Mouse (Mus musculus): Measurements from ENCODE around the gene Olfr885.

Olfr885 gene

GRCm38 (mm10) chr9:38061022-38061421 is at the start of gene Olfr885:
Olfr885 (plus strand) TSS chr9:38061322.
- DNase-seq (ENCODE audit: low spot score), result no peak

DNA sequence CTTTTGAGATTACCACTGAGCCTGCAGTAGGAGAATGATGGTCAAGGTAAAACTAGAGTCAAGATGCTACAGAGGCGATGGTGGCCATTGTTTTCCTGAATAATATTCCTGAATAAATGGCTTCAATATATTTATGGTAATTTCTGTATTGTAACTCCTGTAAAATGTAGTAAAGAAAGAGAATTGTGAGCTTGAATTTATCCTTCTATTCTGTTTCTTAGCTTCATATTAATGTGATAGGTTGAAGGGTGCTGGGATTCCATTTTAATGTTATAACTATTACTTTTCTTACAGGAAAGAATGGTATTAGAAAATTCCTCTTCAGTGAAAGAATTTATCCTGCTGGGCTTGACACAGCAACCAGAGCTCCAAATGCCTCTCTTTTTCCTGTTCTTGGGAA is 35.6 kb upstream of the Olfr885 start, which contains the start of gene Olfr883:
Gene Olfr883, plus strand, starts transcription at position 301 of the 400 bp plus-strand sequence.
- DNase-seq (ENCODE audit: low spot score), result no peak

- no peak for DNase-seq (ENCODE audit: low spot score)
Observed at GRCm38 (mm10) chr9:38046255-38046654, 14.9 kb upstream of the Olfr885 start, which contains the start of gene Olfr884. Olfr884 (plus strand) TSS chr9:38046555.

DNA sequence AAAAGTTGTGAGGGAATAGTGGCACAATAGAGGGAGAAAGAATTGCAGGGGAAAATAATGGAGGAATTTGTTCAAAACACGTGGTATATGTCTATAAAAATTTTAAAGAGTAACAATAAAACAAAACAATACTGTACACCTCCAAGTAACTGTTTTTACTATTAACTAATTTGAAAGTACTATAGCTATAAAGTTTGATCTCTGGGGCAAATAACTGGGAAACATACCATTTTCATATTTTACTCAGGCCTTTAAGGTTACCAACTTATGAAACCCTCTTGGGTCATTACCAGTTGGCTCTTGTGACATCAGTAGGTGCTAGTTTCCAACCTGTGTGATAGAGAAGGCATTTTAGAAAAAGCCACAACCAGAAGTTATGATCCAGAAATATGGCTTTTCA is 22.6 kb downstream of the Olfr885 start, which contains the start of gene Olfr887:
Gene Olfr887, plus strand, starts transcription at position 301 of the 400 bp plus-strand sequence.
- DNase-seq (ENCODE audit: low spot score), result no peak

GRCm38 (mm10) chr9:38107828-38108227 is 46.7 kb downstream of the Olfr885 start, which contains the start of gene Olfr888:
Olfr888 (plus strand) TSS chr9:38108128.
- DNase-seq (ENCODE audit: low spot score), result no peak

Measured in ovary, postnatal 10 days (tissue).